Mouse (Mus musculus): ENCODE data around the gene Iqschfp.

DNA sequence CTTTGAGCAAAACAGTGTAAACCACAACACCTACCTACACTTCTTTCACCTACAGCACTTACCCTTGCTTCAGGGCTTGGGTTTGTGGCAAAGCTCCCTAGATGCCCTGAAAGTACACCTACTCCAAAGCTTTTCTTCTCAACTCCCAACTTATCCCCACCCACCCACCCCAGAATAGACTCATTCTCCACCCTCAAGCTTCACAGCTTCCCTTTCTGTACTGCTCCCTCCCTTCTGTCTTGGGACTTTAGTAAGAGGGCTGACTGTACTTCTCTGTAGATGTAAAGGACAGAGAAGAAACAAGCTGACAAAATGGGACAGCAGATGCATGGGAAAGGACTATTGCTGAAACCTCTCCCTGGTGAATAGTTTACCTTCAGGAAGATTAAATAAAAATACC is 476.0 kb downstream of the Iqschfp start:
- TF ChIP-seq CTCF (IDR thresholded peaks at IDR 0.05; ENCODE audit: low read depth): no peak
- no peak for TF ChIP-seq EP300 (IDR thresholded peaks at IDR 0.05; ENCODE audit: low read depth)

Measured in liver, postnatal 0 days (tissue).